Mouse (Mus musculus): ENCODE results near the gene Vdac1. TPM values are rescaled to one million over a fixed set of nuclear protein-coding genes. Genes with fewer than 3 reads are reported as not detected.
A peak's percentile ranks its signal among the peaks of the same experiment; 100 is the strongest.
"Not testable (repeated sequence)": the region's sequence is repeated elsewhere in the genome, so short reads cannot be mapped to it uniquely, and the experiment has no call there.

Gene Vdac1
- polyA plus RNA-seq, 1 experiment from 2014 or later = 233 TPM

GRCm38 (mm10) chr11:52384667-52385066 lies 24.0 kb downstream of the Vdac1 start:
- no peak for ATAC-seq
- H3K27ac ChIP-seq = no peak overlapping the region
- no peak overlapping the region for H3K4me2 ChIP-seq
- 59% methylated on average over 3 of the region's 3 CpGs for WGBS
- H3K27me3 ChIP-seq = no peaks in the 10 kb centered on the region
- H3K4me3 ChIP-seq = no peak overlapping the region
- H3K9ac ChIP-seq = no peak overlapping the region
- H3K9me3 ChIP-seq (replicated peaks) = no peaks in the 10 kb centered on the region
- H3K4me1 ChIP-seq = no peaks in the 10 kb centered on the region
- peaks cover 84% of the 10 kb centered on the region for H3K36me3 ChIP-seq (ENCODE audit: poor library complexity, severe bottlenecking)

GRCm38 (mm10) chr11:52386892-52387291 lies 26.2 kb downstream of the Vdac1 start:
- no peaks in the 10 kb centered on the region for H3K4me1 ChIP-seq
- WGBS = 86% methylated on average over 3 of the region's 3 CpGs
- H3K36me3 ChIP-seq (ENCODE audit: poor library complexity, severe bottlenecking) = peaks cover 76% of the 10 kb centered on the region
- H3K9me3 ChIP-seq (replicated peaks) = no peaks in the 10 kb centered on the region
- no peak for ATAC-seq
- H3K27ac ChIP-seq = no peak overlapping the region
- no peaks in the 10 kb centered on the region for H3K27me3 ChIP-seq
- H3K4me3 ChIP-seq = no peak overlapping the region
- H3K9ac ChIP-seq = no peak overlapping the region
- no peak overlapping the region for H3K4me2 ChIP-seq

- H3K27me3 ChIP-seq = no peaks in the 10 kb centered on the region
- no peak overlapping the region for H3K4me2 ChIP-seq
- 89% methylated on average over 12 of the region's 12 CpGs for WGBS
- H3K9ac ChIP-seq = no peak overlapping the region
- H3K9me3 ChIP-seq (replicated peaks) = no peaks in the 10 kb centered on the region
- peaks cover 69% of the 10 kb centered on the region for H3K36me3 ChIP-seq (ENCODE audit: poor library complexity, severe bottlenecking)
- no peaks in the 10 kb centered on the region for H3K4me1 ChIP-seq
- H3K4me3 ChIP-seq = no peak overlapping the region
- no peak overlapping the region for H3K27ac ChIP-seq
- no peak for ATAC-seq
These were observed 27.5 kb downstream of the Vdac1 start for GRCm38 (mm10) chr11:52388150-52388549.

GRCm38 (mm10) chr11:52388979-52389378 lies 28.3 kb downstream of the Vdac1 start:
- not testable (repeated sequence) for H3K9ac ChIP-seq; H3K9me3 ChIP-seq (replicated peaks); H3K27me3 ChIP-seq; H3K4me3 ChIP-seq; H3K27ac ChIP-seq; H3K4me2 ChIP-seq; ATAC-seq; H3K4me1 ChIP-seq
- WGBS = 92% methylated on average over 5 of the region's 5 CpGs
- H3K36me3 ChIP-seq (ENCODE audit: poor library complexity, severe bottlenecking) = peaks cover 61% of the 10 kb centered on the region

- 94% methylated on average over 7 of the region's 7 CpGs for WGBS
- H3K9ac ChIP-seq = no peak overlapping the region
- H3K4me2 ChIP-seq = no peak overlapping the region
- no peaks in the 10 kb centered on the region for H3K27me3 ChIP-seq
- H3K36me3 ChIP-seq (ENCODE audit: poor library complexity, severe bottlenecking) = peaks cover 52% of the 10 kb centered on the region
- H3K4me1 ChIP-seq = no peaks in the 10 kb centered on the region
- no peak overlapping the region for H3K27ac ChIP-seq
- no peak for ATAC-seq
- H3K9me3 ChIP-seq (replicated peaks) = no peaks in the 10 kb centered on the region
- no peak overlapping the region for H3K4me3 ChIP-seq
These were observed 29.3 kb downstream of the Vdac1 start for GRCm38 (mm10) chr11:52389933-52390332.

- Histone ChIP-seq H3K4me1 (peaks cover 20% of the 10 kb centered on the region), H3K27me3 (no peaks in the 10 kb centered on the region), H3K36me3 (ENCODE audit: poor library complexity, severe bottlenecking) (peaks cover 8% of the 10 kb centered on the region), H3K4me2 (no peak overlapping the region), H3K9me3 (replicated peaks) (no peaks in the 10 kb centered on the region), H3K27ac (no peak overlapping the region), H3K9ac (no peak overlapping the region), H3K4me3 (no peak overlapping the region)
- no peak for ATAC-seq
- WGBS = 81% methylated on average over 4 of the region's 4 CpGs
These were observed 33.8 kb downstream of the Vdac1 start for GRCm38 (mm10) chr11:52394494-52394893.

GRCm38 (mm10) chr11:52395343-52395742 lies 34.7 kb downstream of the Vdac1 start:
- peaks cover 2% of the 10 kb centered on the region; the same call in 1 of the 2 replicates for H3K36me3 ChIP-seq (ENCODE audit: poor library complexity, severe bottlenecking)
- no peaks in the 10 kb centered on the region for H3K27me3 ChIP-seq
- H3K9ac ChIP-seq = no peak overlapping the region
- peak overlapping the region; percentile 85; the same call in 1 of the 2 replicates for H3K4me3 ChIP-seq
- H3K9me3 ChIP-seq (replicated peaks) = no peaks in the 10 kb centered on the region
- WGBS = 29% methylated on average over 4 of the region's 4 CpGs
- peaks cover 20% of the 10 kb centered on the region for H3K4me1 ChIP-seq
- H3K4me2 ChIP-seq = no peak overlapping the region
- H3K27ac ChIP-seq = no peak overlapping the region
- ATAC-seq = no peak

- peak within 1 kb of the TSS; percentile 85 for H3K9ac ChIP-seq
- H3K4me2 ChIP-seq = peak within 1 kb of the TSS; percentile 73
- under 1% methylated on average over 38 of the region's 38 CpGs for WGBS
- peaks cover 20% of the 10 kb centered on the region for H3K4me1 ChIP-seq
- peak; percentile 98 for ATAC-seq
- H3K27me3 ChIP-seq = no peaks in the 10 kb centered on the region
- peak within 1 kb of the TSS; percentile 82 for H3K27ac ChIP-seq
- H3K9me3 ChIP-seq (replicated peaks) = no peaks in the 10 kb centered on the region
- peak within 1 kb of the TSS; percentile 85 for H3K4me3 ChIP-seq
- no peaks in the 10 kb centered on the region for H3K36me3 ChIP-seq (ENCODE audit: poor library complexity, severe bottlenecking)
These were observed 35.4 kb downstream of the Vdac1 start, which contains the start of gene 9530068E07Rik for GRCm38 (mm10) chr11:52395940-52396596. 9530068E07Rik (plus strand) TSS chr11:52396428.

- peak; percentile 87 for ATAC-seq
These were observed 36.0 kb downstream of the Vdac1 start for GRCm38 (mm10) chr11:52396597-52397188.

GRCm38 (mm10) chr11:52397385-52397987 lies 36.8 kb downstream of the Vdac1 start:
- H3K27ac ChIP-seq = no peak overlapping the region
- 91% methylated on average over 4 of the region's 4 CpGs for WGBS
- no peak for ATAC-seq

More at GRCm38 (mm10) chr11:52396597-52397188, 36.0 kb downstream of the Vdac1 start:
- no peaks in the 10 kb centered on the region for H3K9me3 ChIP-seq (replicated peaks)
- peak overlapping the region; percentile 73 for H3K4me2 ChIP-seq
- no peaks in the 10 kb centered on the region for H3K27me3 ChIP-seq
- peak overlapping the region; percentile 85 for H3K4me3 ChIP-seq
- H3K27ac ChIP-seq = peak overlapping the region; percentile 82
- peaks cover 20% of the 10 kb centered on the region for H3K4me1 ChIP-seq
- H3K9ac ChIP-seq = peak overlapping the region; percentile 85
- 1% methylated on average over 33 of the region's 33 CpGs for WGBS
- no peaks in the 10 kb centered on the region for H3K36me3 ChIP-seq (ENCODE audit: poor library complexity, severe bottlenecking)

GRCm38 (mm10) chr11:52401476-52401875 lies 40.8 kb downstream of the Vdac1 start:
- Histone ChIP-seq H3K4me2 (no peak overlapping the region), H3K27me3 (no peaks in the 10 kb centered on the region), H3K9me3 (replicated peaks) (no peaks in the 10 kb centered on the region), H3K4me1 (peaks cover 16% of the 10 kb centered on the region), H3K27ac (no peak overlapping the region), H3K9ac (no peak overlapping the region), H3K36me3 (ENCODE audit: poor library complexity, severe bottlenecking) (peaks cover 34% of the 10 kb centered on the region), H3K4me3 (no peak overlapping the region)
- 60% methylated on average over 2 of the region's 2 CpGs for whole genome bisulfite sequencing
- ATAC-seq = no peak

More at GRCm38 (mm10) chr11:52397385-52397987, 36.8 kb downstream of the Vdac1 start:
- no peaks in the 10 kb centered on the region for H3K9me3 ChIP-seq (replicated peaks)
- no peaks in the 10 kb centered on the region; the same call in 1 of the 2 replicates for H3K36me3 ChIP-seq (ENCODE audit: poor library complexity, severe bottlenecking)
- no peaks in the 10 kb centered on the region for H3K27me3 ChIP-seq
- peaks cover 20% of the 10 kb centered on the region for H3K4me1 ChIP-seq
- H3K4me2 ChIP-seq = peak overlapping the region; percentile 73
- peak overlapping the region; percentile 85 for H3K4me3 ChIP-seq
- peak overlapping the region; percentile 85 for H3K9ac ChIP-seq

- WGBS = 64% methylated on average over 1 of the region's 1 CpGs
- Histone ChIP-seq H3K4me1 (peaks cover 10% of the 10 kb centered on the region; the same call in 1 of the 2 replicates), H3K27me3 (no peaks in the 10 kb centered on the region), H3K9ac (no peak overlapping the region), H3K4me3 (no peak overlapping the region), H3K27ac (no peak overlapping the region), H3K9me3 (replicated peaks) (no peaks in the 10 kb centered on the region), H3K4me2 (no peak overlapping the region), H3K36me3 (ENCODE audit: poor library complexity, severe bottlenecking) (peaks cover 45% of the 10 kb centered on the region)
- no peak for ATAC-seq
These were observed 41.9 kb downstream of the Vdac1 start for GRCm38 (mm10) chr11:52402566-52402965.
